Mouse (Mus musculus): Measurements from ENCODE around the gene Hes1. TPM values are rescaled to one million over a fixed set of nuclear protein-coding genes. Genes with fewer than 3 reads are reported as not detected.

The Hes1 gene
- polyA plus RNA-seq, 1 experiment from 2014 or later = 68.7 TPM

GRCm38 (mm10) chr16:30032326-30032904 is 31.8 kb upstream of the Hes1 start:
- Histone ChIP-seq H3K9ac (ENCODE audit: low read depth, low read length) (no peak overlapping the region), H3K27me3 (ENCODE audit: control insufficient read depth, insufficient read depth, low read length) (peaks cover 2% of the 10 kb centered on the region; the same call in 1 of the 2 replicates), H3K9me3 (ENCODE audit: control insufficient read depth, low read length) (no peaks in the 10 kb centered on the region), H3K4me2 (replicated peaks; ENCODE audit: low read depth, low read length) (no peak overlapping the region), H3K4me3 (ENCODE audit: low read length) (no peak overlapping the region), H3K36me3 (ENCODE audit: control insufficient read depth, insufficient read depth, low read length) (no peaks in the 10 kb centered on the region), H3K4me1 (ENCODE audit: control insufficient read depth, insufficient read depth, low read length) (peaks cover 20% of the 10 kb centered on the region), H3K27ac (ENCODE audit: low read depth, low read length) (no peak overlapping the region)
- no peak for ATAC-seq (ENCODE audit: low FRiP score, low TSS enrichment)
- WGBS = 56% methylated on average over 2 of the region's 2 CpGs

- H3K4me2 ChIP-seq (replicated peaks; ENCODE audit: low read depth, low read length) = no peak overlapping the region
Observed at GRCm38 (mm10) chr16:30033390-30033789, 30.8 kb upstream of the Hes1 start.

GRCm38 (mm10) chr16:30034001-30034400 is 30.2 kb upstream of the Hes1 start:
- peak overlapping the region; percentile 30; the same call in 1 of the 2 replicates for H3K27ac ChIP-seq (ENCODE audit: low read depth, low read length)
- H3K4me2 ChIP-seq (replicated peaks; ENCODE audit: low read depth, low read length) = no peak overlapping the region
- 21% methylated on average over 4 of the region's 4 CpGs for WGBS
- peaks cover 28% of the 10 kb centered on the region for H3K4me1 ChIP-seq (ENCODE audit: control insufficient read depth, insufficient read depth, low read length)
- no peak overlapping the region for H3K4me3 ChIP-seq (ENCODE audit: low read length)
- peak; percentile 84 for ATAC-seq (ENCODE audit: low FRiP score, low TSS enrichment)
- H3K9ac ChIP-seq (ENCODE audit: low read depth, low read length) = no peak overlapping the region
- H3K36me3 ChIP-seq (ENCODE audit: control insufficient read depth, insufficient read depth, low read length) = no peaks in the 10 kb centered on the region
- no peaks in the 10 kb centered on the region for H3K9me3 ChIP-seq (ENCODE audit: control insufficient read depth, low read length)
- H3K27me3 ChIP-seq (ENCODE audit: control insufficient read depth, insufficient read depth, low read length) = peaks cover 6% of the 10 kb centered on the region; the same call in 1 of the 2 replicates

More at GRCm38 (mm10) chr16:30033390-30033789, 30.8 kb upstream of the Hes1 start:
- H3K27me3 ChIP-seq (ENCODE audit: control insufficient read depth, insufficient read depth, low read length) = peaks cover 6% of the 10 kb centered on the region; the same call in 1 of the 2 replicates
- H3K9me3 ChIP-seq (ENCODE audit: control insufficient read depth, low read length) = no peaks in the 10 kb centered on the region
- H3K9ac ChIP-seq (ENCODE audit: low read depth, low read length) = no peak overlapping the region
- no peak overlapping the region for H3K27ac ChIP-seq (ENCODE audit: low read depth, low read length)
- peaks cover 24% of the 10 kb centered on the region for H3K4me1 ChIP-seq (ENCODE audit: control insufficient read depth, insufficient read depth, low read length)
- no peaks in the 10 kb centered on the region for H3K36me3 ChIP-seq (ENCODE audit: control insufficient read depth, insufficient read depth, low read length)
- H3K4me3 ChIP-seq (ENCODE audit: low read length) = no peak overlapping the region
- no peak for ATAC-seq (ENCODE audit: low FRiP score, low TSS enrichment)
- WGBS = 57% methylated on average over 3 of the region's 3 CpGs

DNA sequence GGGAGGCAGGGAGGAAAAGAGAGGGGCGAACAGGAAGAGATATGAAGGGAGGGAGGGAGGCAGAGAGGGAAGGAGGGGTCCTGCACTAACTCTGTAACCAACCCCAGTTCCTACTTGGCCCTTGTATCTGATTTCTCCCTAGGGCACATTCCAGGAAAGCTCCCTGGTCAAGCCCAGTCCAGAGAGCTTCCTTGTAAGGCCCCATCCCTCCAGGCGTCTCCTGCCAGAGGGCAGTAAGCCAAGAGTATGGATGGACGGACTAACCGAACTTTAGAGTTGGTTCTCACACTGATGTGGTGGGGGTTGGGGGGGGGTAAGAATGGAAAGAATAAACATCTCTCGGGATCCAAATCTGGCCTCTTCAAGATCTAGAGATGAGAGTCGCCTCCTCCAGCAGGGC is 29.7 kb upstream of the Hes1 start:
- 20% methylated on average over 6 of the region's 6 CpGs for WGBS
- Histone ChIP-seq H3K4me3 (ENCODE audit: low read length) (no peak overlapping the region), H3K36me3 (ENCODE audit: control insufficient read depth, insufficient read depth, low read length) (no peaks in the 10 kb centered on the region), H3K4me2 (replicated peaks; ENCODE audit: low read depth, low read length) (no peak overlapping the region), H3K9ac (ENCODE audit: low read depth, low read length) (no peak overlapping the region), H3K27ac (ENCODE audit: low read depth, low read length) (peak overlapping the region; percentile 30; the same call in 1 of the 2 replicates), H3K4me1 (ENCODE audit: control insufficient read depth, insufficient read depth, low read length) (peaks cover 33% of the 10 kb centered on the region), H3K9me3 (ENCODE audit: control insufficient read depth, low read length) (no peaks in the 10 kb centered on the region), H3K27me3 (ENCODE audit: control insufficient read depth, insufficient read depth, low read length) (peaks cover 6% of the 10 kb centered on the region; the same call in 1 of the 2 replicates)
- peak; percentile 73 for ATAC-seq (ENCODE audit: low FRiP score, low TSS enrichment)

DNA sequence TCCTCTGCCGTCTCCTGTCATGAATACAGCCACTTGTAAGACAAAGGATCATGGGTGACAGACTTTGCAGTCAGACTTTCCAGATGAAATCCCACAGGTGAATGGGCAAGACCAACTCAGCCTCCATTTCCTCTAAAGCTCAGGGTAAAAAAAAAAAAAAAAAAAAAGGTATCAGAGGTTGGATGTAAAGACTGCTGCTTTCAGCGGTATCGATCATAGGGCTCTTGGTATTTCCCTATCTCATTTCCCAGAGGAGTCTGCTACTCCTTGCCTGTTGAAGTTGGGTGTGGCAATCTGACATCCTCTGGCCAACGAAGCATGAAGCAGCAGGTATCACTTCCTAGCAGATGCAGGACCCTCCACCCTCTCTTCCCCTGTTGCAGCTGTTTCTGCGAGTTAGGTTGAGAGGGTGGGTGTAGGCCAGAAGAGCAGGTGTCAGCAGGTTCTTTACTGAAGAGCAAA is 29.2 kb upstream of the Hes1 start:
- H3K9me3 ChIP-seq (ENCODE audit: control insufficient read depth, low read length) = no peaks in the 10 kb centered on the region
- no peak overlapping the region for H3K27ac ChIP-seq (ENCODE audit: low read depth, low read length)
- H3K4me3 ChIP-seq (ENCODE audit: low read length) = no peak overlapping the region
- WGBS = 65% methylated on average over 5 of the region's 5 CpGs
- H3K27me3 ChIP-seq (ENCODE audit: control insufficient read depth, insufficient read depth, low read length) = peaks cover 6% of the 10 kb centered on the region; the same call in 1 of the 2 replicates
- H3K36me3 ChIP-seq (ENCODE audit: control insufficient read depth, insufficient read depth, low read length) = no peaks in the 10 kb centered on the region
- ATAC-seq (ENCODE audit: low FRiP score, low TSS enrichment) = no peak
- H3K4me1 ChIP-seq (ENCODE audit: control insufficient read depth, insufficient read depth, low read length) = peaks cover 37% of the 10 kb centered on the region
- H3K4me2 ChIP-seq (replicated peaks; ENCODE audit: low read depth, low read length) = no peak overlapping the region
- H3K9ac ChIP-seq (ENCODE audit: low read depth, low read length) = no peak overlapping the region

GRCm38 (mm10) chr16:30036104-30036503 is 28.1 kb upstream of the Hes1 start:
- no peaks in the 10 kb centered on the region for H3K36me3 ChIP-seq (ENCODE audit: control insufficient read depth, insufficient read depth, low read length)
- H3K4me1 ChIP-seq (ENCODE audit: control insufficient read depth, insufficient read depth, low read length) = peaks cover 37% of the 10 kb centered on the region
- no peak overlapping the region for H3K27ac ChIP-seq (ENCODE audit: low read depth, low read length)
- H3K27me3 ChIP-seq (ENCODE audit: control insufficient read depth, insufficient read depth, low read length) = peaks cover 6% of the 10 kb centered on the region; the same call in 1 of the 2 replicates
- no peak overlapping the region for H3K4me2 ChIP-seq (replicated peaks; ENCODE audit: low read depth, low read length)
- ATAC-seq (ENCODE audit: low FRiP score, low TSS enrichment) = no peak
- H3K4me3 ChIP-seq (ENCODE audit: low read length) = no peak overlapping the region
- H3K9me3 ChIP-seq (ENCODE audit: control insufficient read depth, low read length) = no peaks in the 10 kb centered on the region
- WGBS = 86% methylated on average over 3 of the region's 3 CpGs
- H3K9ac ChIP-seq (ENCODE audit: low read depth, low read length) = no peak overlapping the region

GRCm38 (mm10) chr16:30038663-30039593 is 25.3 kb upstream of the Hes1 start:
- Histone ChIP-seq H3K9me3 (ENCODE audit: control insufficient read depth, low read length) (no peaks in the 10 kb centered on the region), H3K4me3 (ENCODE audit: low read length) (no peak overlapping the region), H3K4me2 (replicated peaks; ENCODE audit: low read depth, low read length) (no peak overlapping the region), H3K9ac (ENCODE audit: low read depth, low read length) (no peak overlapping the region), H3K4me1 (ENCODE audit: control insufficient read depth, insufficient read depth, low read length) (peaks cover 32% of the 10 kb centered on the region), H3K36me3 (ENCODE audit: control insufficient read depth, insufficient read depth, low read length) (no peaks in the 10 kb centered on the region), H3K27ac (ENCODE audit: low read depth, low read length) (no peak overlapping the region), H3K27me3 (ENCODE audit: control insufficient read depth, insufficient read depth, low read length) (peaks cover 6% of the 10 kb centered on the region; the same call in 1 of the 2 replicates)
- 11% methylated on average over 15 of the region's 17 CpGs for WGBS
- ATAC-seq (ENCODE audit: low FRiP score, low TSS enrichment) = peak; percentile 59

GRCm38 (mm10) chr16:30039841-30040240 is 24.3 kb upstream of the Hes1 start:
- no peaks in the 10 kb centered on the region for H3K36me3 ChIP-seq (ENCODE audit: control insufficient read depth, insufficient read depth, low read length)
- WGBS = 63% methylated on average over 2 of the region's 2 CpGs
- no peak overlapping the region for H3K4me2 ChIP-seq (replicated peaks; ENCODE audit: low read depth, low read length)

DNA sequence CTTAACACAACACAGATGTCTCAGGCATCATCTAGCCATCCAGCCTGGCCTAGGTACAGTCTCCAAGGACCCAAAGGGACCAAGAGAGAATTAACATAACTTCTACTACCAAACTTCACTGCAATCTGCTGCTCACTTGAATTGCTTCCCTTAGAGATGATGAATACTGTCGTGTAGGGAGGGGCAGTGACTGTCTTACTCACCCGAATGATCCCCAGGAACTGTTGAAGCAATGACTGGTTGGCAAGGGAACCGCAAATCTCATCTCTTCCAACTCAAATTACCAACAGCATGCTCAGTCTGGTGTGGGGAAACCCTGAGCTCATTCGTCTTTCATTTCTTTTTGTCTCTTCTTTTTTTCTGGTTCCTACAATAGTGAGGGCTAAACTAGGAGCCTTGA is 21.3 kb upstream of the Hes1 start:
- Histone ChIP-seq H3K4me2 (replicated peaks; ENCODE audit: low read depth, low read length) (no peak overlapping the region), H3K9ac (ENCODE audit: low read depth, low read length) (no peak overlapping the region), H3K4me3 (ENCODE audit: low read length) (no peak overlapping the region), H3K4me1 (ENCODE audit: control insufficient read depth, insufficient read depth, low read length) (peaks cover 26% of the 10 kb centered on the region), H3K9me3 (ENCODE audit: control insufficient read depth, low read length) (no peaks in the 10 kb centered on the region), H3K36me3 (ENCODE audit: control insufficient read depth, insufficient read depth, low read length) (no peaks in the 10 kb centered on the region), H3K27ac (ENCODE audit: low read depth, low read length) (no peak overlapping the region), H3K27me3 (ENCODE audit: control insufficient read depth, insufficient read depth, low read length) (no peaks in the 10 kb centered on the region)
- ATAC-seq (ENCODE audit: low FRiP score, low TSS enrichment) = no peak
- WGBS = 59% methylated on average over 4 of the region's 4 CpGs

More at GRCm38 (mm10) chr16:30039841-30040240, 24.3 kb upstream of the Hes1 start:
- peaks cover 23% of the 10 kb centered on the region for H3K4me1 ChIP-seq (ENCODE audit: control insufficient read depth, insufficient read depth, low read length)
- no peak overlapping the region for H3K4me3 ChIP-seq (ENCODE audit: low read length)
- H3K9ac ChIP-seq (ENCODE audit: low read depth, low read length) = no peak overlapping the region
- no peak for ATAC-seq (ENCODE audit: low FRiP score, low TSS enrichment)
- no peak overlapping the region for H3K27ac ChIP-seq (ENCODE audit: low read depth, low read length)
- H3K27me3 ChIP-seq (ENCODE audit: control insufficient read depth, insufficient read depth, low read length) = peaks cover 6% of the 10 kb centered on the region; the same call in 1 of the 2 replicates
- no peaks in the 10 kb centered on the region for H3K9me3 ChIP-seq (ENCODE audit: control insufficient read depth, low read length)

Data from kidney, embryonic 14.5 days (tissue).